Mouse (Mus musculus): Measurements from ENCODE around the gene Ttc7b. TPM values are rescaled to one million over a fixed set of nuclear protein-coding genes. Genes with fewer than 3 reads are reported as not detected.

Ttc7b gene
- total RNA-seq, 4 experiments from 2014 or later, result 89.9 to 102 (median 95.5) TPM

GRCm38 (mm10) chr12:100408714-100409113 lies 111.9 kb downstream of the Ttc7b start:
- DNase-seq, result no peak

- no peak for DNase-seq
Measured at GRCm38 (mm10) chr12:100408143-100408542, 112.5 kb downstream of the Ttc7b start.

- no peak for DNase-seq
Measured at GRCm38 (mm10) chr12:100407371-100407770, 113.3 kb downstream of the Ttc7b start.

- DNase-seq, result no peak
Measured at GRCm38 (mm10) chr12:100406094-100406493, 114.5 kb downstream of the Ttc7b start.

GRCm38 (mm10) chr12:100405512-100406030 lies 115.1 kb downstream of the Ttc7b start:
- no peak for DNase-seq

GRCm38 (mm10) chr12:100404430-100404829 lies 116.2 kb downstream of the Ttc7b start:
- DNase-seq, result no peak

- no peak for DNase-seq
Measured at GRCm38 (mm10) chr12:100403005-100403324, 117.7 kb downstream of the Ttc7b start.

- DNase-seq, result no peak
Measured at GRCm38 (mm10) chr12:100402296-100403004, 118.2 kb downstream of the Ttc7b start.

GRCm38 (mm10) chr12:100400119-100400518 lies 120.5 kb downstream of the Ttc7b start:
- no peak for DNase-seq

- no peak for DNase-seq
Measured at GRCm38 (mm10) chr12:100399126-100399727, 121.4 kb downstream of the Ttc7b start.

- DNase-seq, result no peak
Measured at GRCm38 (mm10) chr12:100398268-100398943, 122.2 kb downstream of the Ttc7b start.

GRCm38 (mm10) chr12:100397432-100398146 lies 123.0 kb downstream of the Ttc7b start:
- DNase-seq, result no peak

- no peak for DNase-seq
Measured at GRCm38 (mm10) chr12:100396806-100397205, 123.8 kb downstream of the Ttc7b start.

- no peak for DNase-seq
Measured at GRCm38 (mm10) chr12:100393532-100393931, 127.1 kb downstream of the Ttc7b start.

- no peak for DNase-seq
Measured at GRCm38 (mm10) chr12:100393109-100393508, 127.5 kb downstream of the Ttc7b start.

GRCm38 (mm10) chr12:100392466-100392865 lies 128.2 kb downstream of the Ttc7b start:
- DNase-seq, result no peak

GRCm38 (mm10) chr12:100391890-100392289 lies 128.7 kb downstream of the Ttc7b start:
- DNase-seq, result no peak

- no peak for DNase-seq
Measured at GRCm38 (mm10) chr12:100389878-100390710, 130.5 kb downstream of the Ttc7b start.

GRCm38 (mm10) chr12:100386259-100386658 lies 134.4 kb downstream of the Ttc7b start:
- DNase-seq, result no peak

- peak; percentile 64 for DNase-seq
Measured at GRCm38 (mm10) chr12:100382526-100382925, 138.1 kb downstream of the Ttc7b start.

GRCm38 (mm10) chr12:100381941-100382340 lies 138.7 kb downstream of the Ttc7b start:
- DNase-seq, result no peak
